Mouse (Mus musculus) T-helper 1 cell (primary cell): ENCODE measurements around the gene Nlrp9b.

ENCODE experiments used
- in situ Hi-C: fragments of 300-600 bp; cut with MboI, MseI; formaldehyde crosslinking; loops from one replicate; pipeline ENCODE4 v1.15.1; 2025; ENCODE audit warnings: high pct_unique_total_duplicates

Gene Nlrp9b

DNA sequence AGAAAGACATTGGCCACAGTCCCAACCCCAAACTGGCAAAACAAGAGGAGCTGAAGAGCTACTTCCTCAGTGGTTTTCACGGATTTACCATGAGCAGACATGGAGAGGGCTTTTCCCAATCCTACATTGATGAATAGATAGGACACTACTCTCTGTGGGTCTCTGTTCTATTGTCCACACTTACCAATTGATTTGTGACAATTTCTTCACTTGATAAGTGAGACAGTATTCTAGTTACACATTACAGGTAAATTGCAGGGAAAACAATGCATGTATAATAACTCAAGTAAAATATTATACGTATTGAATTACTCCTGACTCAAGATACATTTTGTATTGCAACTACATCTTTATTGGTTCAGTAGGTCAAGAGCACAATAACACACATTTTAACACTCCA is 131.2 kb downstream of the Nlrp9b start, which contains the start of gene Gm16442:
Gene Gm16442 (minus strand): TSS at position 101 of the 400 bp plus-strand sequence.
- in situ Hi-C loops = loop anchor here (10.0 kb wide), 1 partner anchor 662 kb away; the partner anchor contains the start of gene Vmn1r113
